Mouse (Mus musculus): ENCODE results near the gene Magi2. TPM values are rescaled to one million over a fixed set of nuclear protein-coding genes. Genes with fewer than 3 reads are reported as not detected.

Magi2 gene
- polyA plus RNA-seq (2015; fragmentation: Illumina TruSeq; extraction: RNeasy Lipid Tissue Mini Kit (QIAGEN cat#74804); ENCODE audit: insufficient read depth, low read depth, low replicate concordance), result 0.31 TPM

DNA sequence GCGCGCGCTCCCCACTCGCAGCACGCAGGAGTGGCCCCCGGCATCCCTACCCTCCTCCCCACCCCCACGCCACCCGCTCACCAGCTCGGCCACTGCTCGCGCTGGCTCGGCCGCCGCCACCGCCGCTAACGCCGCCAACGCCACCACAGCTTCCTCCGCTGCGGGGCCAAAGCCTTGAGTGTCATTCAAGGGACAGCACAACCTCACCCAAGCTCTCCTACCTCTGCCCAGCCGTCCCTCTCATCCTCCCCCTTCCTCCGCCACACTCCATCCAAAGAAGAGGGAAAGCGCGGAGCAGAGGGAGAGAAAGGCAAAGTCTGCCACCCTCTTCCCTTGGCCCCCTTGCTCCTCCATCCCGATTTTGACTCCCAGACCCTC, at the start of gene Magi2:
Gene Magi2 (plus strand): TSS at position 171 of the 378 bp plus-strand sequence.

